Mouse (Mus musculus) limb, embryonic 10.5 days (tissue): ENCODE data around the gene Unc5c. TPM values are rescaled to one million over a fixed set of nuclear protein-coding genes. Genes with fewer than 3 reads are reported as not detected.

ENCODE experiments used
- DNase-seq: peaks from one replicate; pipeline ENCODE4 v3.0.0-alpha.2; 2017; ENCODE audit warnings: low spot score
- H3K27ac ChIP-seq: fragments of 300-500 bp; sonication (generic); 2 replicates; pipeline ENCODE4 v1.5.1; 2016; ENCODE audit warnings: mild to moderate bottlenecking
- H3K27me3 ChIP-seq: fragments of 300-500 bp; sonication (generic); 2 replicates; pipeline ENCODE4 v1.6.1; 2016; ENCODE audit warnings: low read depth, mild to moderate bottlenecking; ENCODE audit not compliant: poor library complexity, severe bottlenecking
- H3K36me3 ChIP-seq: fragments of 300-500 bp; sonication (generic); 2 replicates; pipeline ENCODE4 v1.6.1; 2016; ENCODE audit warnings: mild to moderate bottlenecking, moderate library complexity
- H3K4me1 ChIP-seq: fragments of 300-500 bp; sonication (generic); 2 replicates; pipeline ENCODE4 v1.6.1; 2016
- H3K4me3 ChIP-seq: fragments of 300-500 bp; sonication (generic); 2 replicates; pipeline ENCODE4 v1.5.1; 2016; ENCODE audit warnings: mild to moderate bottlenecking, moderate library complexity
- H3K9me3 ChIP-seq: fragments of 300-500 bp; sonication (generic); replicated peaks from 2 replicates; pipeline ENCODE4 v1.6.1; 2016; ENCODE audit warnings: mild to moderate bottlenecking
- WGBS: fragments of 180-500 bp; shearing (Covaris S2); methylation state at CpG from one replicate; pipeline ENCODE4 v1.1.7; 2016; 5-methylcytosine and 5-hydroxymethylcytosine counted together
- polyA plus RNA-seq: library from polyadenylated mRNA; unstranded; fragments of >200 nt; fragmentation: Nextera tagmentation; extraction: Ambion mirVana; gene quantifications from 2 replicates; pipeline ENCODE4 v1.2.1, GENCODE M21; 2016

Gene Unc5c
- 7.4 and 12.9 TPM in 2 replicates for polyA plus RNA-seq

DNA sequence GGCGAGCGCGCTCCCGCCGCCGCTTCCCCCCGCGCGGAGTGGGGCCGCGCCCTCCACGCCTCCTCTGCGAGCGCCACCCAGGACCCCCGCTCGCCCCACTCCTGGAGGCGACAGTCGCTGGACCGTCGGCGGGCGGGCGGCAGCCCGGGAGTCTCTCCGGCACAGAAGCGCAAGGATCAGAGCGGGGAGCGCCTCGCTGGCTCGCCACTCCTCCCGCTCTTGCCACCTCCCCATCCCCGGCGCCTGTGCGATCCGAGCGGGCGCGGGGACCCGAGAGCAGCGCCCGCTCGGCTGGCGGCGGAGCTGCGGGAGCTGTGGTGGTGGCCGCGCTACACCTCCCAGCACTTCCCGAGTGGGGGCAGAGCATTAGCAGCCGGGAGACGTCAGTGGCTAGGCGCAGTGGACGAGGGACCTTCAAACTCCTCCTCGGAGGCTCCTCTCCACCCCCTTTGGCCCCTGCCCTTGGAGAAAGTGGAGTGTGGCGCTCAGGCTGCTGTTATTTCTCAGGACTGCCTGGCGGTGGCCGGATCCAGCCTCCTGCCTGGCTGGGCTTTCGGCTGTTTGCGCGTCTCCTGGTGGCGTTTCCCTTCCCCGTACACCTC lies at the start of gene Unc5c:
Gene Unc5c (plus strand): TSS at position 113 of the 602 bp plus-strand sequence.
- H3K9me3 ChIP-seq = no peaks in the 10 kb centered on the region
- H3K27ac ChIP-seq = peak within 1 kb of the TSS; percentile 95
- H3K4me3 ChIP-seq = peak within 1 kb of the TSS; percentile 81
- peaks cover 21% of the 10 kb centered on the region for H3K27me3 ChIP-seq
- under 1% methylated on average over 61 of the region's 61 CpGs for WGBS
- no peaks in the 10 kb centered on the region for H3K36me3 ChIP-seq
- DNase-seq = peak; percentile 82
- peaks cover 50% of the 10 kb centered on the region for H3K4me1 ChIP-seq

DNA sequence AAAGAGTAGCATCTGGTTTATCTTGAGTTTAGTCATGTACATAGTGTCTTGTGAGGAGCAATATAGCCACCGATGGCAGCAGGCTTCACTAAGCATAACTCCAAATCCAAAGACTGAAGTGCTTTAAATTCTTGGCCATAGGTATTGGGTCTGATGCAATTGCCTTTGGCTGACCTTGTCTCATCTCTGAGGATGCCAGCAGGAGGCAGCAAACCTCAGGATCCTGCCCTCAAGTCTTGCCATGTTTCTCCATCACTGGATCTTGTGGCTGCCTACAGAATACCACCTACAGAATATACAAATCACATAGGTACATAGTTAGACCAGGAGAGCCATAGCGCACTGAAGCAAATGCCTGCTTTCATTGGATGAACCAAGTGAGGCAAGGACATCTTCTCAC lies 7.5 kb upstream of the Unc5c start:
- no peak for DNase-seq
- no peak overlapping the region for H3K4me3 ChIP-seq
- 76% methylated on average over 2 of the region's 2 CpGs for WGBS

DNA sequence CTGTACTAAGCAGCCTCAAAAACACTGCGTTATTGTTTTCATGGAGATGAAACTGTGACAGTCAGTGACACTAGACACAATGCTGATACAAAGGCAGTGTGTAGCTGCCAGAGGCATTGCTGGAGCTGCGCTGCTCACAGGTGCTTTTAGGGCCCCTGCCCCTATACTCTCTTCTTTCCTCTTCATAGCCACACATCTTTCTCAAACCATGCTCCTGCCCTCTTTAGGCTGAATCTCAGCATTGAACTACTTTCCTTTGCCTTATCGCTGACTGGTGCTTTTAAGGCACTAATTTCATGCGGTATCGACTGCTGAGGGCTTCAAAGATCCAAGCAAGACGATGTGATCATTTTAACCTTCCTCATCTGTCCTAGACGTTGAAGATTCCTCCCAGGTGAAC lies 2.5 kb upstream of the Unc5c start:
- H3K36me3 ChIP-seq = no peaks in the 10 kb centered on the region
- H3K27ac ChIP-seq = no peak overlapping the region
- no peaks in the 10 kb centered on the region for H3K9me3 ChIP-seq
- H3K4me1 ChIP-seq = peaks cover 27% of the 10 kb centered on the region
- no peak overlapping the region for H3K4me3 ChIP-seq
- H3K27me3 ChIP-seq = peaks cover 21% of the 10 kb centered on the region
- WGBS = 67% methylated on average over 7 of the region's 7 CpGs
- DNase-seq = no peak

More for the DNA sequence above, 7.5 kb upstream of the Unc5c start:
- no peaks in the 10 kb centered on the region for H3K36me3 ChIP-seq
- H3K27me3 ChIP-seq = peaks cover 6% of the 10 kb centered on the region; the same call in 1 of the 2 replicates
- H3K27ac ChIP-seq = no peak overlapping the region
- no peaks in the 10 kb centered on the region for H3K9me3 ChIP-seq
- no peaks in the 10 kb centered on the region for H3K4me1 ChIP-seq

- WGBS = 0% methylated on average over 26 of the region's 26 CpGs
Measured at GRCm38 (mm10) chr3:141464691-141465103, 319 bp upstream of the Unc5c start.

GRCm38 (mm10) chr3:141466061-141466460 lies 1.0 kb downstream of the Unc5c start:
- H3K27me3 ChIP-seq = peaks cover 21% of the 10 kb centered on the region
- peak overlapping the region; percentile 95 for H3K27ac ChIP-seq
- DNase-seq = peak; percentile 64
- H3K36me3 ChIP-seq = no peaks in the 10 kb centered on the region
- under 1% methylated on average over 20 of the region's 20 CpGs for WGBS
- no peaks in the 10 kb centered on the region for H3K9me3 ChIP-seq
- peak overlapping the region; percentile 81 for H3K4me3 ChIP-seq
- H3K4me1 ChIP-seq = peaks cover 50% of the 10 kb centered on the region

More at GRCm38 (mm10) chr3:141464691-141465103, 319 bp upstream of the Unc5c start:
- Histone ChIP-seq H3K27ac (peak overlapping the region; percentile 95), H3K36me3 (no peaks in the 10 kb centered on the region), H3K27me3 (peaks cover 21% of the 10 kb centered on the region), H3K4me3 (peak overlapping the region; percentile 81), H3K9me3 (no peaks in the 10 kb centered on the region), H3K4me1 (peaks cover 50% of the 10 kb centered on the region)
- peak; percentile 82 for DNase-seq

GRCm38 (mm10) chr3:141466727-141467335 lies 1.8 kb downstream of the Unc5c start:
- DNase-seq = no peak
- WGBS = 3% methylated on average over 3 of the region's 3 CpGs
- H3K4me3 ChIP-seq = peak overlapping the region; percentile 81
- no peaks in the 10 kb centered on the region for H3K36me3 ChIP-seq
- peaks cover 21% of the 10 kb centered on the region for H3K27me3 ChIP-seq
- H3K27ac ChIP-seq = peak overlapping the region; percentile 58
- peaks cover 50% of the 10 kb centered on the region for H3K4me1 ChIP-seq
- no peaks in the 10 kb centered on the region for H3K9me3 ChIP-seq

DNA sequence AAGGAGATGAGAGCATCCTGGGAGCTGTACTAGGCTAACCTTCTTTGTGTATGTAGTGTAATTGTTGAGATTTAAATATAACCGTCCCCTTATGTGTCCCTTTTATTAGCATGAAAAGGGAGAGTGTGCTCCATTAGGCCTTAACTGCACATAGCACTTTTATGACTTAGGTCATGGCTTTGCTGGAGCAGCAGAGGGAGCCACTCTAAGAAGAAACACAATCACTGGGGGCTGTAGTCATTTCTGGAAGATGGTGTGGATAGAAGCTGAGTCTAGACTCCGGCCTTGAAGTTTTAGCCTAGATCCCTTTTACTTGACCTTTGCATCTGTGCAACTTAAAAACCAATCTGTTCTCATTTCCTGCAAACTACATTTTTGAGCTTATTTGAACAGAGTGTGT lies 4.3 kb downstream of the Unc5c start:
- Histone ChIP-seq H3K4me3 (no peak overlapping the region), H3K27ac (no peak overlapping the region), H3K4me1 (peaks cover 52% of the 10 kb centered on the region), H3K9me3 (no peaks in the 10 kb centered on the region), H3K27me3 (no peaks in the 10 kb centered on the region), H3K36me3 (no peaks in the 10 kb centered on the region)
- 49% methylated on average over 2 of the region's 2 CpGs for WGBS
- DNase-seq = no peak

DNA sequence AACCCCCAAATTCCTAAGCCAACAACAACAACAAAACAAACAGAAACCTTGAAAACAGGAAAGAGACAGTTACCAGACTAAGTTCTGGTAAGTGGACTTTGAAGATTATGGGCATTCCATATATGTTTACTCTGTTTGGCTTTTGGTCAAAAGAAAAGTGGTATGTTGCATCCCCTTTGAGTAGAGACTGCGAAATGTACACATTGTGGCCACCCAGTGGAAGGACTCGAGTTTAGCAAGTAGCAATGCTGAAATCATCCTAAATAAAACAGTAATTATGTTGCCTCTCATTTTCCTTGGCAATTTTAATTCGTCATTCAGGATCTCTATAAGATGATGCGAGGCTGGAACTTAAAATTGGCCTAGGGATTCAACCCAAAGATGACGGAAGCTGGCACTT lies 8.2 kb downstream of the Unc5c start:
- Histone ChIP-seq H3K4me1 (peaks cover 42% of the 10 kb centered on the region), H3K27me3 (no peaks in the 10 kb centered on the region), H3K4me3 (no peak overlapping the region), H3K36me3 (no peaks in the 10 kb centered on the region), H3K9me3 (no peaks in the 10 kb centered on the region), H3K27ac (no peak overlapping the region)
- no peak for DNase-seq
- WGBS = 75% methylated on average over 5 of the region's 5 CpGs

- Histone ChIP-seq H3K27ac (no peak overlapping the region), H3K4me3 (no peak overlapping the region), H3K4me1 (peaks cover 27% of the 10 kb centered on the region), H3K27me3 (no peaks in the 10 kb centered on the region), H3K36me3 (no peaks in the 10 kb centered on the region), H3K9me3 (no peaks in the 10 kb centered on the region)
- no peak for DNase-seq
- 81% methylated on average over 5 of the region's 5 CpGs for WGBS
Measured at GRCm38 (mm10) chr3:141475389-141475788, 10.4 kb downstream of the Unc5c start.

DNA sequence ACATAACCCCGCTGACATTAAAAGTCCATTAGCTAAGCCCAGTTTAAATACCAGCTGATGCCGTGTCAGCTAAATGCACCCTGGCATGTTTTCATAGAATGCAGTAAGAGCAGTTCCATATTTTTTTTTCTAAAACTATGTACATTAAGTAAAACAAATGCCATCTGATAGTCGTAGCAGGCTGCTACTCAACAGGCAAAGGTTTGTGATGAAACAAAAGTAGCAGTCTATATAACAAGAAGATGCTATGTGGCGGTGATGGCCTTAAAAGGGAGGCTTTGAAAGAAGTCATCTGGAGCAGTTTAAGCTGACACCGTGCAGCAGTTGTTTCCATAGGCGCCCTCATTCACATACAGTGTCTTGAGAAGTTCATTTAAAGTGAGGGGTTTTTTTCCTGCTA lies 10.9 kb downstream of the Unc5c start:
- WGBS = 27% methylated on average over 6 of the region's 6 CpGs
- no peaks in the 10 kb centered on the region for H3K27me3 ChIP-seq
- no peaks in the 10 kb centered on the region for H3K9me3 ChIP-seq
- peaks cover 30% of the 10 kb centered on the region for H3K4me1 ChIP-seq
- H3K4me3 ChIP-seq = no peak overlapping the region
- no peaks in the 10 kb centered on the region for H3K36me3 ChIP-seq
- DNase-seq = no peak
- H3K27ac ChIP-seq = peak overlapping the region; percentile 15; the same call in 1 of the 2 replicates

DNA sequence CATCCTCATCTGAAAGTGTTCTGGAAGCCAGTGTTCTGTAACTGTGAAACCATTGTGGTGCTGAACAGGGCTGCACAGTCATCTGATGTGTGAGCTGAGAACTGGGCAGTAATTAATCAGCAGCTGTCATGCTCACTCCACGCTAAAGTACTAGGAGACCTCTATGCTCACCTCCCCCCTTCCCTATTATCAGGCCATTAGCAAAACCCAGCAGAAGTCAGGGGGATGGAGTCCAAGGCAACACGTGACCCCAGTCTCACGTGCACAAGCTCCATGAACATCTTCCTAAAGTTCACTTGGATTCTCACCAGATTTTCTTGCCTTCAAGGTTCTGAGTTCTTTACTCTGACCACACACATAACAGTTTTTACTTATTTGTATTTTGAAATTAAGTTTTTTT lies 11.7 kb downstream of the Unc5c start:
- DNase-seq = peak; percentile 55
- Histone ChIP-seq H3K36me3 (no peaks in the 10 kb centered on the region), H3K4me3 (no peak overlapping the region), H3K9me3 (no peaks in the 10 kb centered on the region), H3K27ac (no peak overlapping the region; the same call in 1 of the 2 replicates), H3K4me1 (peaks cover 30% of the 10 kb centered on the region), H3K27me3 (no peaks in the 10 kb centered on the region)
- 8% methylated on average over 3 of the region's 3 CpGs for WGBS

DNA sequence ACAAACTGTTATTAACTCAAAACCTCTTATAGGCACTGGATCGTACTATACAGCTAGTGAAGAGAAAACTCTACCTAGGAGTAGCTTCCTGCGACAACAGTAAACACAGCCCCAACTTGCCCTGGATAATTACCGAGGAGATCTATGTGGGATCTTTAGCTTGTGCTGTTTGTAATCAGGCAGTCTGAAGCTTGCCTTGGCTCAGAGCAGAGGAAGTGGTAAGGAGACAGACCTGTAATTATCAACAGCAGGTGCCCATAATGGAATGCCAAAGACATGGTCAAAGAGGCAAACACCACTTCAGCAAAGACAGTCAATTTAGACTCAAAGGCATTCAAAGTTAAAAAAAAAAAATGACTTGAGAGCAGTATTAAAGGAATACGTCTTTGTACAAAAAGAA lies 17.4 kb downstream of the Unc5c start:
- H3K4me1 ChIP-seq = peaks cover 12% of the 10 kb centered on the region; the same call in 1 of the 2 replicates
- H3K36me3 ChIP-seq = no peaks in the 10 kb centered on the region
- H3K9me3 ChIP-seq = no peaks in the 10 kb centered on the region
- WGBS = 59% methylated on average over 4 of the region's 4 CpGs
- no peak overlapping the region for H3K4me3 ChIP-seq
- no peaks in the 10 kb centered on the region for H3K27me3 ChIP-seq
- no peak for DNase-seq
- no peak overlapping the region for H3K27ac ChIP-seq

- Histone ChIP-seq H3K36me3 (no peaks in the 10 kb centered on the region), H3K27ac (no peak overlapping the region), H3K4me3 (no peak overlapping the region), H3K9me3 (no peaks in the 10 kb centered on the region), H3K27me3 (no peaks in the 10 kb centered on the region), H3K4me1 (peaks cover 8% of the 10 kb centered on the region; the same call in 1 of the 2 replicates)
- 78% methylated on average over 2 of the region's 2 CpGs for WGBS
- no peak for DNase-seq
Measured at GRCm38 (mm10) chr3:141483665-141484431, 18.8 kb downstream of the Unc5c start.
